Mouse (Mus musculus) stomach, postnatal 0 days (tissue): ENCODE data around the gene Myo7a. TPM values are rescaled to one million over a fixed set of nuclear protein-coding genes. Genes with fewer than 3 reads are reported as not detected.
A peak's percentile ranks its signal among the peaks of the same experiment; 100 is the strongest.

Experiments
- ATAC-seq: fragments of 200-750 bp; cut with Nextera tagmentation; 2 replicates; pipeline ENCODE4 v1.8.0; 2017; ENCODE audit not compliant: low FRiP score, low TSS enrichment
- DNase-seq: peaks from one replicate; pipeline ENCODE4 v3.0.0-alpha.2; 2016; ENCODE audit warnings: low spot score
- H3K27ac ChIP-seq: fragments of 300-500 bp; sonication (generic); replicated peaks from 2 replicates; pipeline ENCODE4 v1.5.1; 2014; ENCODE audit warnings: mild to moderate bottlenecking, control low read depth
- H3K27me3 ChIP-seq: fragments of 300-500 bp; sonication (generic); 2 replicates; pipeline ENCODE4 v1.6.1; 2014; ENCODE audit warnings: low read length; ENCODE audit not compliant: control insufficient read depth, insufficient read depth
- H3K36me3 ChIP-seq: fragments of 300-500 bp; sonication (generic); 2 replicates; pipeline ENCODE4 v1.6.1; 2014; ENCODE audit warnings: low read length, mixed read lengths; ENCODE audit not compliant: control insufficient read depth, insufficient read depth
- H3K4me1 ChIP-seq: fragments of 300-500 bp; sonication (generic); replicated peaks from 2 replicates; pipeline ENCODE4 v1.6.1; 2014; ENCODE audit warnings: antibody characterized with exemption; ENCODE audit not compliant: control insufficient read depth, insufficient read depth
- H3K4me2 ChIP-seq: fragments of 300-500 bp; sonication (generic); replicated peaks from 2 replicates; pipeline ENCODE4 v1.6.1; 2014; ENCODE audit warnings: low read depth, mild to moderate bottlenecking, control low read depth, moderate library complexity
- H3K4me3 ChIP-seq: fragments of 300-500 bp; sonication (generic); 2 replicates; pipeline ENCODE4 v1.5.1; 2014; ENCODE audit warnings: low read depth, low read length, control low read depth
- H3K9ac ChIP-seq: fragments of 300-500 bp; sonication (generic); 2 replicates; pipeline ENCODE4 v1.6.1; 2014; ENCODE audit warnings: mild to moderate bottlenecking, low read length, control low read depth, mixed read lengths
- H3K9me3 ChIP-seq: fragments of 300-500 bp; sonication (generic); 2 replicates; pipeline ENCODE4 v1.6.1; 2016; ENCODE audit warnings: low read length; ENCODE audit not compliant: control insufficient read depth
- CTCF ChIP-seq: IDR thresholded peaks from 2 replicates; pipeline ENCODE4 v1.5.1; 2016; ENCODE audit warnings: antibody characterized with exemption, low read depth, mild to moderate bottlenecking, moderate library complexity
- EP300 ChIP-seq: optimal IDR thresholded peaks from 2 replicates; pipeline ENCODE3; 2016; ENCODE audit warnings: antibody characterized with exemption
- WGBS: fragments of 180-500 bp; shearing (Covaris S2); extraction: QIAGEN DNeasy Blood & Tissue Kit; methylation state at CpG from one replicate; pipeline ENCODE4 v1.1.7; 2014; 5-methylcytosine and 5-hydroxymethylcytosine counted together
- polyA plus RNA-seq: library from polyadenylated mRNA; unstranded; fragments of >200 nt; fragmentation: Nextera tagmentation; extraction: Ambion mirVana; gene quantifications from 2 replicates; pipeline ENCODE4 v1.2.1, GENCODE M21; 2015

Gene Myo7a
- polyA plus RNA-seq, 1 experiment from 2014 or later: 2.4 TPM

DNA sequence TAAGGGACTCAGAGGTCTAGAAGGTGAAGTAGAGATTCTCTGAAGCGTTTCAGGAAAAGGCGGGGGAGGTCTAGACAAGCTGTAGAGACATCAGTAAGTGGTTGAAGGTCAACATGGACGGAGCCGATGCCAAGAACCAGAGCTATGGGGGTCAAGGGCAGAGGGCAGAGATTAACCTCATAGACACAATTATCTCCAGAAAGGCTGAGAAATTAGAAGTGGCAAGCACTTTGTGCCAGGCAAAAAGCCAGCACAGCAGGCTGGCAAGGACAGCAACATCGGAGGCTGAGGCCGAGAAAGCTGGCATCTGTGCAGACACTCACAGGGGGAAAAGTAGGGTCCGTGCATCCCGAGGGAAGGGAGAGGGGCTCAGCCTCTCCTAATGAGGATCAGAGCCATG is 28.4 kb upstream of the Myo7a start:
- TF ChIP-seq EP300: no peak
- TF ChIP-seq CTCF: no peak
- ATAC-seq (no peak), DNase-seq (no peak)
- no peaks in the 10 kb centered on the region for H3K27me3 ChIP-seq
- H3K27ac ChIP-seq: no peak overlapping the region
- H3K4me2 ChIP-seq: no peak overlapping the region
- no peaks in the 10 kb centered on the region for H3K4me1 ChIP-seq
- no peak overlapping the region for H3K9ac ChIP-seq
- no peaks in the 10 kb centered on the region for H3K36me3 ChIP-seq
- no peaks in the 10 kb centered on the region for H3K9me3 ChIP-seq
- H3K4me3 ChIP-seq: no peak overlapping the region
- 70% methylated on average over 8 of the region's 8 CpGs for whole genome bisulfite sequencing

- ATAC-seq: peak; percentile 35; the same call in 1 of the 2 replicates
- TF ChIP-seq EP300: no peak
- TF ChIP-seq CTCF: no peak
- no peaks in the 10 kb centered on the region for H3K27me3 ChIP-seq
- 58% methylated on average over 8 of the region's 8 CpGs for WGBS
- H3K4me2 ChIP-seq: no peak overlapping the region
- H3K9ac ChIP-seq: no peak overlapping the region
- H3K4me1 ChIP-seq: no peaks in the 10 kb centered on the region
- H3K4me3 ChIP-seq: no peak overlapping the region
- no peak for DNase-seq
- no peaks in the 10 kb centered on the region for H3K36me3 ChIP-seq
- no peaks in the 10 kb centered on the region for H3K9me3 ChIP-seq
- H3K27ac ChIP-seq: no peak overlapping the region
Observed at GRCm38 (mm10) chr7:98146447-98146845, 27.1 kb upstream of the Myo7a start.

GRCm38 (mm10) chr7:98145842-98146446 is 26.6 kb upstream of the Myo7a start:
- no peak for DNase-seq
- no peaks in the 10 kb centered on the region for H3K4me1 ChIP-seq
- WGBS: 81% methylated on average over 12 of the region's 12 CpGs

DNA sequence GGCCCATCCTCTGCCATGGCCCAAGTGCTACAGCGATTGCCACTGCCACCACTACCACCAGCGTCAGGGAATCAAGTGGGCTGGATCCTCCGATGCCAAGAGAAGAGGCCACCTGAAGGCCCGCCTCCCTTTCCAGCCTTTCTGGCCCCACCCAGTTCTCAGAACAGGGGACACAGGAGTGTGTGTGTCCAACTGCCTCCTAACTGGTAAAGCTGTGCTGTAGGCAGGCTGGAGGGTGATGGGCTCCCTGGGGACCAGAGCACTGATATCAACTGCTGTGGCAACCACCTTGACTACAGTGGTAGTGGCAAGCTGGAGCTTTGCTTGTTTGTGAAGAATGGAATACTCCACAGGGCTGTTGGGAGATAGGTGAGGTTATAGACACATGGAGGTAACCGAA is 26.1 kb upstream of the Myo7a start, which contains the start of gene Omp:
Gene Omp, minus strand, starts transcription at position 101 of the 400 bp plus-strand sequence.
- Histone ChIP-seq H3K4me1 (no peaks in the 10 kb centered on the region), H3K9ac (no peak within 1 kb of the TSS), H3K36me3 (no peaks in the 10 kb centered on the region), H3K27me3 (no peaks in the 10 kb centered on the region), H3K4me2 (no peak within 1 kb of the TSS), H3K4me3 (no peak within 1 kb of the TSS), H3K27ac (no peak within 1 kb of the TSS), H3K9me3 (no peaks in the 10 kb centered on the region)
- WGBS: 79% methylated on average over 5 of the region's 5 CpGs
- TF ChIP-seq CTCF (no peak), EP300 (no peak)
- no peak for ATAC-seq
- DNase-seq: no peak

More at GRCm38 (mm10) chr7:98145842-98146446, 26.6 kb upstream of the Myo7a start:
- no peak for TF ChIP-seq EP300
- TF ChIP-seq CTCF: no peak
- Histone ChIP-seq H3K4me3 (no peak overlapping the region), H3K36me3 (no peaks in the 10 kb centered on the region), H3K4me2 (no peak overlapping the region), H3K9me3 (no peaks in the 10 kb centered on the region), H3K9ac (no peak overlapping the region), H3K27me3 (no peaks in the 10 kb centered on the region), H3K27ac (no peak overlapping the region)
- ATAC-seq: no peak

GRCm38 (mm10) chr7:98142648-98143047 is 23.3 kb upstream of the Myo7a start:
- no peak overlapping the region for H3K9ac ChIP-seq
- WGBS: 80% methylated on average over 3 of the region's 3 CpGs
- DNase-seq: no peak

DNA sequence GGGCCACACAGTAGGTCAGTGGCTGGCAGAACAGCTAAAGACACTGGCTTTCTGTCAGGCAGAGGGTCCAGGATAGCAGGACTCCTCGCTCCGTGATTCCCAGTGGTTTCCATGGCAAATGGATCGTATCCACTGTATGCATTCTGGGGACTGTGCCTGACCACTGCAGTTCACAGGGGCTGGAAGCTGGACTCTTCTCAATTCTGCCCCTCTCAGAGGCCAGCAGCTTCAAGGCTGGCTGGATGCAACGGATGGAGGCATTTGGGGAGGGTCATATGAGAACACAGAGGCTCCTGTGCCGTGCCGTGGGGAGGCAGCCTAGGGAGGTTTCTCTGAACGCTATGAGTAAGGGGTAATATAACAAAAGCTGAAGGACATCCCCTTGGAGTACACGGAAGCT is 22.9 kb upstream of the Myo7a start:
- Histone ChIP-seq H3K4me1 (peaks cover 3% of the 10 kb centered on the region; the same call in 1 of the 2 replicates), H3K4me2 (no peak overlapping the region), H3K4me3 (no peak overlapping the region), H3K27me3 (no peaks in the 10 kb centered on the region), H3K36me3 (no peaks in the 10 kb centered on the region), H3K9ac (no peak overlapping the region), H3K9me3 (no peaks in the 10 kb centered on the region), H3K27ac (no peak overlapping the region)
- ATAC-seq (no peak), DNase-seq (no peak)
- TF ChIP-seq CTCF: no peak
- no peak for TF ChIP-seq EP300
- WGBS: 65% methylated on average over 8 of the region's 8 CpGs

More at GRCm38 (mm10) chr7:98142648-98143047, 23.3 kb upstream of the Myo7a start:
- no peak for ATAC-seq
- H3K4me1 ChIP-seq: peaks cover 3% of the 10 kb centered on the region; the same call in 1 of the 2 replicates
- no peaks in the 10 kb centered on the region for H3K36me3 ChIP-seq
- no peak overlapping the region for H3K27ac ChIP-seq
- H3K4me2 ChIP-seq: no peak overlapping the region
- no peak overlapping the region for H3K4me3 ChIP-seq
- H3K9me3 ChIP-seq: no peaks in the 10 kb centered on the region
- TF ChIP-seq EP300 (no peak), CTCF (no peak)
- H3K27me3 ChIP-seq: no peaks in the 10 kb centered on the region
